Mouse (Mus musculus) cerebellum, adult 2 months (tissue): ENCODE results near the gene Ccdc61. TPM values are rescaled to one million over a fixed set of nuclear protein-coding genes. Genes with fewer than 3 reads are reported as not detected.

Experiments used
- DNase-seq, 2 experiments: peaks; one replicate each; pipeline ENCODE4 v3.0.0; 2021
- H3K27ac ChIP-seq: fragments of 200-500 bp; 2 replicates; pipeline ENCODE4 v1.5.1; 2012; ENCODE audit warnings: low read length, control low read depth, inconsistent platforms; ENCODE audit not compliant: insufficient read depth
- H3K27me3 ChIP-seq: fragments of 200-500 bp; 2 replicates; pipeline ENCODE4 v1.6.1; 2012; ENCODE audit warnings: inconsistent platforms, mild to moderate bottlenecking, low read length, moderate library complexity; ENCODE audit not compliant: control insufficient read depth, insufficient read depth
- H3K4me1 ChIP-seq: fragments of 200-500 bp; 2 replicates; pipeline ENCODE4 v1.6.1; 2011; ENCODE audit warnings: low read length; ENCODE audit not compliant: control insufficient read depth, insufficient read depth
- H3K4me3 ChIP-seq: fragments of 200-500 bp; replicated peaks from 2 replicates; pipeline ENCODE3; 2011; ENCODE audit warnings: mild to moderate bottlenecking, low read depth, low read length, control low read depth; ENCODE audit not compliant: insufficient read depth
- CTCF ChIP-seq: fragments of 200-500 bp; IDR thresholded peaks from 2 replicates; pipeline ENCODE4 v1.5.1; 2011; ENCODE audit warnings: low read depth, mild to moderate bottlenecking, control low read depth, low read length, moderate library complexity, borderline replicate concordance; ENCODE audit not compliant: insufficient read depth
- POLR2A ChIP-seq: fragments of 200-500 bp; IDR thresholded peaks from 2 replicates; pipeline ENCODE4 v1.6.1; 2011; ENCODE audit warnings: low read length, control low read depth, borderline replicate concordance; ENCODE audit not compliant: insufficient read depth
- WGBS: fragments of 180-500 bp; shearing (Covaris S2); methylation state at CpG from one replicate; pipeline ENCODE4 v1.1.7; 2018; 5-methylcytosine and 5-hydroxymethylcytosine counted together
- polyA plus RNA-seq: library from polyadenylated mRNA; depleted of rRNA; stranded (reverse); fragments of >200 nt; gene quantifications from 2 replicates; pipeline ENCODE4 v1.2.3, GENCODE M21; 2012

Gene Ccdc61
- polyA plus RNA-seq, 1 experiment: 16.3 TPM

- H3K4me3 ChIP-seq: no peak overlapping the region
- H3K4me1 ChIP-seq: peaks cover 17% of the 10 kb centered on the region
- TF ChIP-seq POLR2A (no peak), CTCF (no peak)
- H3K27ac ChIP-seq: no peak overlapping the region
- DNase-seq: peak; percentile 23 to 29
- no peaks in the 10 kb centered on the region for H3K27me3 ChIP-seq
- 27% methylated on average over 4 of the region's 4 CpGs for WGBS
Measured at GRCm38 (mm10) chr7:18923711-18924191, 13.5 kb upstream of the Ccdc61 start.

- TF ChIP-seq CTCF (no peak), POLR2A (no peak)
- WGBS: 67% methylated on average over 11 of the region's 11 CpGs
- Histone ChIP-seq H3K27ac (no peak overlapping the region), H3K4me1 (peaks cover 17% of the 10 kb centered on the region), H3K27me3 (no peaks in the 10 kb centered on the region), H3K4me3 (no peak overlapping the region)
- DNase-seq: no peak
Measured at GRCm38 (mm10) chr7:18923267-18923666, 13.1 kb upstream of the Ccdc61 start.

- Histone ChIP-seq H3K27me3 (no peaks in the 10 kb centered on the region), H3K27ac (no peak overlapping the region), H3K4me1 (peaks cover 17% of the 10 kb centered on the region), H3K4me3 (no peak overlapping the region)
- TF ChIP-seq CTCF (no peak), POLR2A (no peak)
- DNase-seq: peak; percentile 28 to 29
- 18% methylated on average over 5 of the region's 5 CpGs for WGBS
Measured at GRCm38 (mm10) chr7:18922807-18923206, 12.6 kb upstream of the Ccdc61 start.

GRCm38 (mm10) chr7:18921069-18921468 is 10.9 kb upstream of the Ccdc61 start:
- Histone ChIP-seq H3K27me3 (no peaks in the 10 kb centered on the region), H3K27ac (peak overlapping the region; percentile 36), H3K4me3 (peak overlapping the region; percentile 47), H3K4me1 (peaks cover 7% of the 10 kb centered on the region)
- 3% methylated on average over 12 of the region's 12 CpGs for WGBS
- DNase-seq: peak; percentile 81 to 85
- TF ChIP-seq CTCF (no peak), POLR2A (peak; percentile 66; the same call in 1 of the 2 replicates)

- H3K27ac ChIP-seq: no peak overlapping the region
- 23% methylated on average over 3 of the region's 3 CpGs for WGBS
- no peaks in the 10 kb centered on the region; the same call in none of the 2 replicates for H3K4me1 ChIP-seq
- no peak overlapping the region for H3K4me3 ChIP-seq
- no peaks in the 10 kb centered on the region for H3K27me3 ChIP-seq
- peak in 1 of 2 experiments; percentile 31 for DNase-seq
- TF ChIP-seq CTCF (no peak), POLR2A (no peak)
Measured at GRCm38 (mm10) chr7:18917931-18918330, 7.7 kb upstream of the Ccdc61 start.

GRCm38 (mm10) chr7:18916254-18916653 is 6.0 kb upstream of the Ccdc61 start:
- Histone ChIP-seq H3K27me3 (no peaks in the 10 kb centered on the region), H3K4me1 (no peaks in the 10 kb centered on the region; the same call in none of the 2 replicates), H3K4me3 (no peak overlapping the region), H3K27ac (no peak overlapping the region)
- TF ChIP-seq POLR2A: no peak
- TF ChIP-seq CTCF: no peak
- WGBS: 72% methylated on average over 4 of the region's 4 CpGs
- no peak for DNase-seq

GRCm38 (mm10) chr7:18909797-18910196 is 418 bp downstream of the Ccdc61 start:
- no peak overlapping the region for H3K27ac ChIP-seq
- no peak for DNase-seq
- H3K27me3 ChIP-seq: no peaks in the 10 kb centered on the region
- TF ChIP-seq CTCF (no peak), POLR2A (no peak)
- H3K4me3 ChIP-seq: peak overlapping the region; percentile 81
- peaks cover 4% of the 10 kb centered on the region; the same call in 1 of the 2 replicates for H3K4me1 ChIP-seq
- 4% methylated on average over 17 of the region's 17 CpGs for WGBS

GRCm38 (mm10) chr7:18904971-18905370 is 5.2 kb downstream of the Ccdc61 start:
- TF ChIP-seq CTCF: no peak
- TF ChIP-seq POLR2A: no peak
- 78% methylated on average over 3 of the region's 3 CpGs for WGBS
- H3K27me3 ChIP-seq: no peaks in the 10 kb centered on the region
- no peak for DNase-seq
- no peaks in the 10 kb centered on the region; the same call in 1 of the 2 replicates for H3K4me1 ChIP-seq
- no peak overlapping the region for H3K27ac ChIP-seq
- no peak overlapping the region for H3K4me3 ChIP-seq
